Mouse (Mus musculus): ENCODE results near the gene Katnbl1.

GRCm38 (mm10) chr2:112432523-112432922, 53.5 kb downstream of the Katnbl1 start:
- TF ChIP-seq CHD2 (IDR thresholded peaks at IDR 0.05; ENCODE audit: low read depth, low read length) (no peak), MAFK (IDR thresholded peaks at IDR 0.05; ENCODE audit: insufficient read depth, low read depth, low read length) (no peak)

Measured in ES-E14 (cell line).